Mouse (Mus musculus) E14TG2a.4 (cell line): ENCODE measurements around the gene Atad1.

Source experiments
- CTCF ChIP-seq: conservative IDR thresholded peaks from 2 replicates; pipeline ENCODE4 v1.5.1; 2014; ENCODE audit warnings: low read length
- NANOG ChIP-seq: IDR thresholded peaks from 2 replicates; pipeline ENCODE4 v1.6.1; 2014; ENCODE audit warnings: borderline replicate concordance, low read length, mixed read lengths
- POU5F1 ChIP-seq: IDR thresholded peaks from 2 replicates; pipeline ENCODE4 v1.6.1; 2014; ENCODE audit warnings: low read length, borderline replicate concordance

DNA sequence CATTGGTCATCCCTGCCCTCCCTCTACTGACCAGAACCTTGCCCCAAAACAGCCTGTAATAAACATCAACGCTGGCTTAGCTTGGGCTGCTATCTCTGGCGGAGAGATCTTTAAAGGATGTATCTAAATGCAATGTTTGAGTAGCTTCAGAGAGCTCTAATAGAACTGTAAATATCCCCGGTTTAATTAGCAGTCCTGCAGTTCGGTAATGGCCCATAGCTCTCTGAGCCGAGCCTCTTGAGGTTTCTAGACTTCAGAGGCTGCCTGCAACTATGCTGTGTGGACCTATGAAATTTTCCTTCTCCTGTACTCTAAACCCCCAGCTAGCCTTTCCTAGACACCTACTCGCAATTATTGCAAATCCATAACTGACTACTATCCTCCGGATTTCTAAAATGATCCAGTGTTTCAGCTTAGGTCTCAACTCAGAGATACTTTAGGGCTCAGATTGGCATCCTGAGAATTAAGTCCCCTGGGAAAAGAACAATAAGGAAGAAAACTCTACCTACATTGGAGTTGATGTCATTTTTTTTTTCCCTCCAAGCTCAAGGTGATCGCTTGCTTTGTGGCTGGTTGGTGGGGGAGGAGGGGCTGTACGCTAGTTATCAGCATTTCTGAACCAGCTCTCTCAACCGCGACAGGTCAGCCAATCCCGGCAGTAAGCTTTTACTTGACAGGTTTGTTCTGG lies 15.7 kb upstream of the Atad1 start:
- TF ChIP-seq CTCF (no peak), NANOG (no peak), POU5F1 (no peak)
